Mouse (Mus musculus) neutrophil, adult 83 days (primary cell): ENCODE data around the gene Olfml3. TPM values are rescaled to one million over a fixed set of nuclear protein-coding genes. Genes with fewer than 3 reads are reported as not detected.

Experiments used
- total RNA-seq, 2 experiments: library from RNA; stranded (reverse); gene quantifications; one replicate each; pipeline ENCODE4 v1.2.4; 2023

The Olfml3 gene
- 1 to 10 TPM; 4.7 to 6.1 TPM for total RNA-seq

GRCm38 (mm10) chr3:103737778-103738571 is at the start of gene Olfml3:
Gene Olfml3, minus strand, starts transcription at chr3:103738001.

GRCm38 (mm10) chr3:103739329-103739728 is 1.5 kb upstream of the Olfml3 start, which contains the start of gene Gm10964:
Gene Gm10964, plus strand, starts transcription at chr3:103739366.

Other genes starting within 250 kb of the Olfml3 start
- gene Syt6, start 162.8 kb downstream of the Olfml3 start, total RNA-seq = not detected
- 1 to 10 TPM in 1 of 2 experiments, not detected in 1; 2.6 TPM for gene Atg4a-ps, start 91.9 kb downstream of the Olfml3 start, total RNA-seq
- gene Gm10964, start 1.4 kb upstream of the Olfml3 start, total RNA-seq = not detected
- 100 to 1,000 TPM; 377 to 417 TPM for gene Hipk1, start 53.6 kb upstream of the Olfml3 start, total RNA-seq
- gene Dclre1b, start 71.4 kb upstream of the Olfml3 start, total RNA-seq = 10 to 100 TPM; 51.9 to 71.4 TPM
- gene Ap4b1, start 71.5 kb upstream of the Olfml3 start, total RNA-seq = 10 to 100 TPM; 17.3 to 18.5 TPM
- under 1 TPM; 0.39 to 0.64 TPM for gene Gm43064, start 71.6 kb upstream of the Olfml3 start, total RNA-seq
- gene Bcl2l15, start 94.6 kb upstream of the Olfml3 start, total RNA-seq = 1 to 10 TPM; 1.7 to 4.3 TPM
- gene Ptpn22, start 121.8 kb upstream of the Olfml3 start, total RNA-seq = 10 to 100 TPM; 59.9 to 62.3 TPM
- gene Rsbn1, start 176.1 kb upstream of the Olfml3 start, total RNA-seq = 10 to 100 TPM; 19.5 to 21.8 TPM
- 10 to 100 TPM; 10.3 to 11.2 TPM for gene Phtf1, start 230.1 kb upstream of the Olfml3 start, total RNA-seq